Mouse (Mus musculus) midbrain, embryonic 13.5 days (tissue): ENCODE measurements at regions not wholly inside any gene's neighbourhood (a gene's known extent, or its start where the extent isn't known, plus 50 kb on each side); places are given as distances from the start of the nearest gene placed in this dataset.
A peak's percentile ranks its signal among the peaks of the same experiment; 100 is the strongest.

Source experiments
- ATAC-seq: fragments of 200-750 bp; cut with Nextera tagmentation; 2 replicates; pipeline ENCODE4 v1.8.0; 2017; ENCODE audit warnings: mild to moderate bottlenecking, moderate TSS enrichment, moderate library complexity
- H3K27ac ChIP-seq: fragments of 300-500 bp; sonication (generic); 2 replicates; pipeline ENCODE4 v1.5.1; 2015; ENCODE audit warnings: inconsistent platforms, mild to moderate bottlenecking, moderate library complexity
- H3K27me3 ChIP-seq: fragments of 300-500 bp; sonication (generic); 2 replicates; pipeline ENCODE4 v1.6.1; 2015; ENCODE audit warnings: mild to moderate bottlenecking, inconsistent platforms
- H3K36me3 ChIP-seq: fragments of 300-500 bp; sonication (generic); 2 replicates; pipeline ENCODE4 v1.6.1; 2015; ENCODE audit warnings: mild to moderate bottlenecking, inconsistent platforms
- H3K4me1 ChIP-seq: fragments of 300-500 bp; sonication (generic); replicated peaks from 2 replicates; pipeline ENCODE4 v1.6.1; 2015; ENCODE audit warnings: inconsistent platforms
- H3K4me2 ChIP-seq: fragments of 300-500 bp; sonication (generic); replicated peaks from 2 replicates; pipeline ENCODE4 v1.6.1; 2015; ENCODE audit warnings: moderate library complexity, mild to moderate bottlenecking, inconsistent platforms
- H3K4me3 ChIP-seq: fragments of 300-500 bp; sonication (generic); replicated peaks from 2 replicates; pipeline ENCODE4 v1.5.1; 2015; ENCODE audit warnings: mild to moderate bottlenecking, inconsistent platforms
- H3K9ac ChIP-seq: fragments of 300-500 bp; sonication (generic); replicated peaks from 2 replicates; pipeline ENCODE4 v1.6.1; 2015; ENCODE audit warnings: mild to moderate bottlenecking, inconsistent platforms
- H3K9me3 ChIP-seq: fragments of 300-500 bp; sonication (generic); 2 replicates; pipeline ENCODE4 v1.6.1; 2016; ENCODE audit warnings: mild to moderate bottlenecking, inconsistent platforms
- WGBS: fragments of 180-500 bp; shearing (Covaris S2); methylation state at CpG from one replicate; pipeline ENCODE4 v1.1.7; 2015; 5-methylcytosine and 5-hydroxymethylcytosine counted together

GRCm38 (mm10) chr9:89827564-89827963 is 82.1 kb upstream of the Rasgrf1 start:
- H3K36me3 ChIP-seq, result no peaks in the 10 kb centered on the region
- ATAC-seq, result no peak
- H3K9ac ChIP-seq, result no peak overlapping the region
- no peaks in the 10 kb centered on the region for H3K27me3 ChIP-seq
- no peaks in the 10 kb centered on the region for H3K4me1 ChIP-seq
- H3K4me2 ChIP-seq, result peak overlapping the region; percentile 41; the same call in 1 of the 2 replicates
- H3K9me3 ChIP-seq, result no peaks in the 10 kb centered on the region
- H3K27ac ChIP-seq, result no peak overlapping the region
- WGBS, result 61% methylated on average over 5 of the region's 5 CpGs
- no peak overlapping the region for H3K4me3 ChIP-seq

GRCm38 (mm10) chr9:89826712-89827548 is 82.8 kb upstream of the Rasgrf1 start:
- no peaks in the 10 kb centered on the region for H3K36me3 ChIP-seq
- peaks cover 1% of the 10 kb centered on the region; the same call in 1 of the 2 replicates for H3K4me1 ChIP-seq
- H3K27me3 ChIP-seq, result no peaks in the 10 kb centered on the region
- ATAC-seq, result peak; percentile 89
- 35% methylated on average over 24 of the region's 24 CpGs for WGBS
- no peak overlapping the region for H3K9ac ChIP-seq
- H3K9me3 ChIP-seq, result no peaks in the 10 kb centered on the region
- peak overlapping the region; percentile 41 for H3K4me2 ChIP-seq
- no peak overlapping the region for H3K27ac ChIP-seq
- H3K4me3 ChIP-seq, result peak overlapping the region; percentile 31

- 77% methylated on average over 4 of the region's 4 CpGs for WGBS
- no peaks in the 10 kb centered on the region for H3K9me3 ChIP-seq
- H3K36me3 ChIP-seq, result no peaks in the 10 kb centered on the region
- no peaks in the 10 kb centered on the region for H3K27me3 ChIP-seq
- H3K4me3 ChIP-seq, result no peak overlapping the region
- H3K4me1 ChIP-seq, result peaks cover 14% of the 10 kb centered on the region
- H3K9ac ChIP-seq, result no peak overlapping the region
- peak overlapping the region; percentile 64 for H3K27ac ChIP-seq
- H3K4me2 ChIP-seq, result no peak overlapping the region
- ATAC-seq, result peak; percentile 35
Observed at GRCm38 (mm10) chr9:89821853-89822243, 83.6 kb upstream of the Ankrd34c start.

GRCm38 (mm10) chr9:89821109-89821852 is 83.0 kb upstream of the Ankrd34c start:
- Histone ChIP-seq H3K4me3 (no peak overlapping the region), H3K9me3 (no peaks in the 10 kb centered on the region), H3K4me2 (no peak overlapping the region), H3K36me3 (no peaks in the 10 kb centered on the region), H3K4me1 (peaks cover 14% of the 10 kb centered on the region), H3K27me3 (no peaks in the 10 kb centered on the region), H3K9ac (no peak overlapping the region), H3K27ac (peak overlapping the region; percentile 64)
- peak; percentile 68 for ATAC-seq
- 63% methylated on average over 20 of the region's 20 CpGs for WGBS

GRCm38 (mm10) chr9:89813616-89814318 is 75.5 kb upstream of the Ankrd34c start:
- Histone ChIP-seq H3K36me3 (no peaks in the 10 kb centered on the region), H3K27me3 (no peaks in the 10 kb centered on the region), H3K4me2 (no peak overlapping the region), H3K4me3 (no peak overlapping the region), H3K9me3 (no peaks in the 10 kb centered on the region), H3K9ac (no peak overlapping the region; the same call in 1 of the 2 replicates), H3K4me1 (peaks cover 8% of the 10 kb centered on the region; the same call in 1 of the 2 replicates), H3K27ac (peak overlapping the region; percentile 39; the same call in 1 of the 2 replicates)
- 32% methylated on average over 8 of the region's 8 CpGs for WGBS
- peak; percentile 79 for ATAC-seq

- 22% methylated on average over 6 of the region's 6 CpGs for WGBS
- Histone ChIP-seq H3K4me1 (no peaks in the 10 kb centered on the region), H3K27ac (no peak overlapping the region), H3K4me3 (no peak overlapping the region), H3K9me3 (no peaks in the 10 kb centered on the region), H3K4me2 (no peak overlapping the region), H3K9ac (no peak overlapping the region), H3K27me3 (no peaks in the 10 kb centered on the region), H3K36me3 (no peaks in the 10 kb centered on the region)
- ATAC-seq, result 0 out of 2 replicates have a peak, but pooled peaks have one; percentile 55
Observed at GRCm38 (mm10) chr9:89807381-89807780, 69.1 kb upstream of the Ankrd34c start.

- Histone ChIP-seq H3K36me3 (no peaks in the 10 kb centered on the region), H3K9ac (no peak overlapping the region), H3K27me3 (no peaks in the 10 kb centered on the region), H3K4me1 (no peaks in the 10 kb centered on the region), H3K4me2 (no peak overlapping the region), H3K27ac (no peak overlapping the region), H3K9me3 (no peaks in the 10 kb centered on the region), H3K4me3 (no peak overlapping the region)
- ATAC-seq, result 0 out of 2 replicates have a peak, but pooled peaks have one; percentile 29
- 89% methylated on average over 10 of the region's 10 CpGs for WGBS
Observed at GRCm38 (mm10) chr9:89802658-89803057, 64.4 kb upstream of the Ankrd34c start.

GRCm38 (mm10) chr9:89793018-89793417 is 54.7 kb upstream of the Ankrd34c start:
- WGBS, result 10% methylated on average over 6 of the region's 6 CpGs
- H3K36me3 ChIP-seq, result no peaks in the 10 kb centered on the region
- H3K27me3 ChIP-seq, result no peaks in the 10 kb centered on the region
- ATAC-seq, result peak; percentile 55; the same call in 1 of the 2 replicates
- no peak overlapping the region for H3K4me2 ChIP-seq
- no peak overlapping the region for H3K4me3 ChIP-seq
- no peaks in the 10 kb centered on the region for H3K4me1 ChIP-seq
- H3K9ac ChIP-seq, result no peak overlapping the region
- H3K27ac ChIP-seq, result no peak overlapping the region
- H3K9me3 ChIP-seq, result no peaks in the 10 kb centered on the region

GRCm38 (mm10) chr9:89789926-89790325 is 51.7 kb upstream of the Ankrd34c start:
- Histone ChIP-seq H3K27ac (no peak overlapping the region), H3K4me1 (peaks cover 7% of the 10 kb centered on the region; the same call in 1 of the 2 replicates), H3K4me3 (no peak overlapping the region), H3K9me3 (no peaks in the 10 kb centered on the region), H3K36me3 (no peaks in the 10 kb centered on the region), H3K27me3 (no peaks in the 10 kb centered on the region), H3K4me2 (no peak overlapping the region), H3K9ac (no peak overlapping the region)
- WGBS, result 76% methylated on average over 5 of the region's 5 CpGs
- ATAC-seq, result no peak

GRCm38 (mm10) chr9:89788651-89789050 is 50.4 kb upstream of the Ankrd34c start:
- H3K4me2 ChIP-seq, result no peak overlapping the region
- H3K4me1 ChIP-seq, result peaks cover 7% of the 10 kb centered on the region; the same call in 1 of the 2 replicates
- H3K27me3 ChIP-seq, result no peaks in the 10 kb centered on the region
- H3K9me3 ChIP-seq, result no peaks in the 10 kb centered on the region
- ATAC-seq, result no peak
- H3K9ac ChIP-seq, result no peak overlapping the region
- no peak overlapping the region for H3K4me3 ChIP-seq
- H3K27ac ChIP-seq, result no peak overlapping the region
- no peaks in the 10 kb centered on the region for H3K36me3 ChIP-seq
- WGBS, result 96% methylated on average over 1 of the region's 1 CpGs
